Mouse (Mus musculus) heart, adult 2 months (tissue): ENCODE measurements around the gene Mvb12b.

Experiments
- CTCF ChIP-seq: fragments of 200-600 bp; IDR thresholded peaks from 2 replicates; pipeline ENCODE4 v1.8.1; 2022; ENCODE audit warnings: antibody characterized with exemption, mild to moderate bottlenecking, moderate library complexity
- POLR2A ChIP-seq: fragments of 200-500 bp; IDR thresholded peaks from 2 replicates; pipeline ENCODE4 v1.6.1; 2011; ENCODE audit warnings: mild to moderate bottlenecking, low read depth, low read length, control low read depth; ENCODE audit not compliant: insufficient read depth

DNA sequence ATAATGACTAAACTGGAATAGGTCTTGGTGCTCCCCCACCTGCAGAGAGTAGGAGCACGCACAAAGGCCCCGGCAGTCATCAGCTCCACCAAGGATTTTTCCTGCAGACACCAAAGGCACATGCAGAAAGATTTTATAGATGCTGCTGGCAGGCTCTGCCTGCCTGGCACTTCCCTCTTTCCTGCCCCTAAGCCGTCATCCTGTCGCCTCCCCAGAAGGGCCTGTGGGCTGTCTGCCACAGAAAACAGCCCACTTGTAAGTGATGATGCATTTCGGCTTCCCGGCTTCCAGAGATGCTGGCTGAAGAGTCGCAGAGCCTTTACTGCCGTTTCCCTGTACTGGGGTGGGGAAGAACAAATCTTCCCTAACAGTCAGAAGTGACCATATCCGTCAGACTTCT, 93.3 kb downstream of the Mvb12b start:
- TF ChIP-seq CTCF (no peak), POLR2A (no peak)
